Mouse (Mus musculus) hindlimb bud, embryonic 11.5 days (tissue): ENCODE measurements around the gene Rnf180.
"Not testable (repeated sequence)": the region's sequence is repeated elsewhere in the genome, so short reads cannot be mapped to it uniquely, and the experiment has no call there.

ENCODE experiments used
- DNase-seq: peaks from one replicate; pipeline ENCODE4 v3.0.0-alpha.2; 2012; ENCODE audit warnings: low read depth, low spot score; ENCODE audit errors: extremely low spot score

The Rnf180 gene

GRCm38 (mm10) chr13:105294715-105295114, at the start of gene Rnf180:
Rnf180 (minus strand) TSS chr13:105294815.
- DNase-seq, result no peak

GRCm38 (mm10) chr13:105331199-105331968, 36.8 kb upstream of the Rnf180 start:
- DNase-seq, result no peak

- DNase-seq, result no peak
Observed at GRCm38 (mm10) chr13:105326946-105327345, 32.3 kb upstream of the Rnf180 start.

- no peak for DNase-seq
Observed at GRCm38 (mm10) chr13:105316926-105317325, 22.3 kb upstream of the Rnf180 start.

GRCm38 (mm10) chr13:105316009-105316408, 21.4 kb upstream of the Rnf180 start:
- no peak for DNase-seq

- no peak for DNase-seq
Observed at GRCm38 (mm10) chr13:105312763-105313162, 18.1 kb upstream of the Rnf180 start.

- not testable (repeated sequence) for DNase-seq
Observed at GRCm38 (mm10) chr13:105310562-105310961, 15.9 kb upstream of the Rnf180 start.

- no peak for DNase-seq
Observed at GRCm38 (mm10) chr13:105305513-105305912, 10.9 kb upstream of the Rnf180 start.

- DNase-seq, result no peak
Observed at GRCm38 (mm10) chr13:105304054-105304453, 9.4 kb upstream of the Rnf180 start.

- DNase-seq, result no peak
Observed at GRCm38 (mm10) chr13:105300009-105300346, 5.4 kb upstream of the Rnf180 start.

GRCm38 (mm10) chr13:105299162-105300008, 4.8 kb upstream of the Rnf180 start:
- no peak for DNase-seq

GRCm38 (mm10) chr13:105293781-105294667, 591 bp downstream of the Rnf180 start:
- DNase-seq, result no peak

- no peak for DNase-seq
Observed at GRCm38 (mm10) chr13:105291816-105292215, 2.8 kb downstream of the Rnf180 start.

- DNase-seq, result no peak
Observed at GRCm38 (mm10) chr13:105290594-105290993, 4.0 kb downstream of the Rnf180 start.

- DNase-seq, result no peak
Observed at GRCm38 (mm10) chr13:105290021-105290420, 4.6 kb downstream of the Rnf180 start.

- DNase-seq, result no peak
Observed at GRCm38 (mm10) chr13:105279397-105280018, 15.1 kb downstream of the Rnf180 start.

GRCm38 (mm10) chr13:105270394-105271094, 24.1 kb downstream of the Rnf180 start:
- DNase-seq, result no peak

GRCm38 (mm10) chr13:105267464-105267863, 27.2 kb downstream of the Rnf180 start:
- DNase-seq, result no peak

GRCm38 (mm10) chr13:105266746-105267145, 27.9 kb downstream of the Rnf180 start:
- no peak for DNase-seq
